Mouse (Mus musculus) brain, embryonic 14.5 days (tissue): ENCODE results near the gene Catsperg1. TPM values are rescaled to one million over a fixed set of nuclear protein-coding genes. Genes with fewer than 3 reads are reported as not detected.
A peak's percentile ranks its signal among the peaks of the same experiment; 100 is the strongest.

Experiments
- DNase-seq: peaks from one replicate; pipeline ENCODE4 v3.0.0-alpha.2; 2011; ENCODE audit warnings: low read depth
- CTCF ChIP-seq: fragments of 200-500 bp; IDR thresholded peaks from 2 replicates; pipeline ENCODE4 v1.5.1; 2012; ENCODE audit warnings: inconsistent platforms, mild to moderate bottlenecking, moderate library complexity, borderline replicate concordance; ENCODE audit not compliant: insufficient read depth, insufficient read length; ENCODE audit errors: extremely low read depth
- POLR2A ChIP-seq: fragments of 200-500 bp; IDR thresholded peaks from 2 replicates; pipeline ENCODE4 v1.6.1; 2012; ENCODE audit warnings: mild to moderate bottlenecking, inconsistent platforms, borderline replicate concordance; ENCODE audit not compliant: poor library complexity, insufficient read depth, insufficient read length, severe bottlenecking; ENCODE audit errors: extremely low read depth
- polyA plus RNA-seq: library from polyadenylated mRNA; depleted of rRNA; stranded (reverse); fragments of >200 nt; gene quantifications from 2 replicates; pipeline ENCODE4 v1.2.3, GENCODE M21; 2012

The Catsperg1 gene
- polyA plus RNA-seq, 1 experiment: 8.8 TPM

GRCm38 (mm10) chr7:29180077-29180853 is 33.6 kb downstream of the Catsperg1 start, which contains the start of gene Psmd8:
Psmd8 (minus strand) TSS chr7:29180701.
- TF ChIP-seq POLR2A: peak; percentile 84
- peak; percentile 26; the same call in 1 of the 2 replicates for TF ChIP-seq CTCF
- peak; percentile 99 for DNase-seq

DNA sequence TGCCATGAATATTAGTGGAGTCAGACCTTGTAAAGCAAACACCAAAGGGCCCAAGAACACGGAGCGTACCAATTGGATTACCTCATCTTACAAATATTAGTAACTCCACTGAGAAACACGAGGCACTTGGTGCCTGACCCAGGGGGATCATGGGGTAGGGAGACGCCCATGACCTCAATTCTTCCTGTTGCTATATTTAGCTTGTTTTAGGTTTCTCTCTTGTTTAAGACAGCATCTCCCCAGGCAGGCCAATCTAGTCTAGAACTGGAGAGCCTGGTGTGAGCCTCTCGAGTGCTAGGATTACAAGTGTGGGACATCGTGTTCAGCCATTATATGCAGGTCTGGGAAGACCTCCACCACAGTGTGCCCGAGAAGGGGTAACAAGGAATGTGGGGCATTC is 34.5 kb downstream of the Catsperg1 start:
- TF ChIP-seq POLR2A: no peak
- no peak for TF ChIP-seq CTCF
- DNase-seq: no peak

DNA sequence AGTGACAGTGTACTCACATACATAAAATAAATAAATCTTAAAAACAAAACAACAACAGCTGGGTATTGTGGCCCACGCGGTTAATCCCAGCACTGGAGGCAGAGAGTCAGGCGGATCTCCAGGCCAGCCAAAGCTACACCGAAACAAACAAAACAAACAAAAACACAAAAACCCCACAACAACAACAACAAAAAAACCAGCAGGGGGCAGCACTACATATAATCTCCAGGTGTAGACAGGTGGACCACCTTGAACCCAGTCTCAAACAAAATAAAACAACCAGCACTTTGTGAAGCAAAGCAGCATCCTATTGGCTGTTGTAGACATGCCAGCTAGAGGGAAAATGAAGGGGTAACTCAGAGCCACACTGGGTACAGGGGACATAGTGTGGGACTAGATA is 35.7 kb downstream of the Catsperg1 start:
- TF ChIP-seq CTCF: no peak
- no peak for TF ChIP-seq POLR2A
- DNase-seq: no peak

DNA sequence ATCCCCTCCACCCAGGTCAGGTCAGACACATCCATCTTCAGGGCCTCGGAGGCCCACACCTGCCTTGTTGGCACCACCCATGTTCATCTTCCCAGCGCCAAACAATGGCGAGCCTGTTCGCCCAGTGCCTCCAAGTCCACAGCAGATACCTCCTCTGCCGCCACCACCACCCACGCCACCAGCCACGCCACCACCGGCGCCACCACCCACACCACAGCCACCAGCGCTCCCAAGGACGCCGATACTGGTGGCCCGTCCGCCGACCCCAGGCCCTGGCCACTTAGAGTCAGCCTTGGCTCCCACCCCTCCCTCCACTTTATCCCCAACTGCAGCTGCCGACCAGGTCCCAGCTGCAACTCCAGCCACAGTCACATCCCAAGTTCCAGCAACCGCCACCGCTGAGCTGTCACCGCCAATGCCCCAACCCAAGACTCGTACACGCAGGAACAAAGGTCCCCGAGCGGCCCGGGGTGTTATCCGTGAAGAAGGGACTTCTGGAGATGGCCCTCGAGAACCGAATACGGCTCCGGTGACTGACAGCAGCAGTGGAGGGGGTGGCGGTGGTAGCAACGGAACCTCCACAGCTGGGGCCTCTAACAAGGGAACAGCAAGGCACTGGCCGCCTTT is 41.3 kb downstream of the Catsperg1 start:
- no peak for TF ChIP-seq POLR2A
- TF ChIP-seq CTCF: no peak
- DNase-seq: peak; percentile 10

DNA sequence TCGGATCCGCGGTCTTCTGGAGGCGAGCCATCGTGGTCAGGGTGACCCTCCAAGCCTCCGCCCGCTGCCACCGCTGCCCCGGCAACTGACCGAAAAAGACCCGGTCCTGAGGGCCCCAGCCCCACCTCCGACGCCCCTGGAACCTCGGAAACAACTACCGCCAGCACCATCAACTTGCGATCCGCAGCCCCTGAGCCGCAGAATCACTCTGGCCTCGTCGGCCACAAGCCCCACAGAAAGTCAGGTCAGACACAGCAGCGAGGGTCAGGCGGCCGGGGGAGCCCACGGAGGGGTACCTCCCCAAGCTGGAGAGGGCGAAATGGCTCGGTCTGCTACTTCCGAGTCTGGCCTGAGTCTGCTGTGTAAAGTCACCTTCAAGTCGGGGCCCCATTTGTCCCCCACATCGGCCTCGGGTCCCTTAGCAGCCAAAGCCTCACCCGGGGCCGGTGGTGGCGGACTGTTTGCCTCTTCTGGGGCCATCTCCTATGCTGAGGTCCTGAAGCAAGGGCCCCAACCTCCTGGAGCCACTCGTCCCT is 42.2 kb downstream of the Catsperg1 start:
- DNase-seq: peak; percentile 2
- TF ChIP-seq CTCF (no peak), POLR2A (no peak)

DNA sequence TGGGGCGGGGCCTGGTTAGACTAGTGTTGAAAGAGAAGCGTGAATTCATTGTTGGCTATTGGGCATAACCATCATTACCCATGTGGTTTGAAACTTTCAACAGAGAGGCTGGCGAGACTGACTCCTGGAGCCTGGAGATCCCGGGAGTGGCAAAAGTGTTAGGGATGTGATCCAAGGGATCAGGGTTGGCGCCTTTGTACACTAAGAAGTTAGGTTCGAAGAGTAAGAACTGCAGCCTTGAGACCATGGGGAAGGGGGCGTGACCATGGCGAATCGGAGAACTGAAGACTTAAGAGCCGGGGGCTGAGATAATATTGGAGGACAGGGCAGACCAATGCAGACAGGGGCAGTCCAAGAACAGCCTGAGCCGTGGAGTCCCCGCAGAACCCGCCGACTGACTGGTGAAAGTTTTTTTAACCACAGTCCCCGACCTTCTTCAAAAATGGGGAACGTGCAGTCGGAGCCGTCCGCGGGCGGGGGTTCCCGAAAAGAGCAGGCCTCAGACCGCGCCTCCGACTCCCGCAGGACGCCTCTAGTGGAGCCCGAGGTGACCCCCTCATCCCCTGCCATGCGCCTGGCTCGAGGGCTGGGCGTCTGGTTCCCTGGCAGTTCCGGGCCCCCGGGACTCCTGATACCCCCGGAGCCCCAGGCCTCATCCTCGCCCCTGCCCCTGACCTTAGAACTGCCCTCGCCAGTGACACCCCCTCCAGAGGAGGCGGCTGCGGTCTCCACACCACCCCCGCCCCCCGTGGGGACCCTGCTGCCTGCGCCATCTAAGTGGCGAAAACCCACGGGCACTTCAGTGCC is 42.9 kb downstream of the Catsperg1 start:
- no peak for TF ChIP-seq CTCF
- no peak for TF ChIP-seq POLR2A
- peak; percentile 32 for DNase-seq

- TF ChIP-seq CTCF (no peak), POLR2A (no peak)
Observed at GRCm38 (mm10) chr7:29170066-29170754, 43.6 kb downstream of the Catsperg1 start, which contains the start of the genes Ggn and Spred3. Ggn (plus strand) TSS chr7:29170210. Spred3 (minus strand) TSS chr7:29170411.

GRCm38 (mm10) chr7:29169231-29170065 is 44.4 kb downstream of the Catsperg1 start:
- TF ChIP-seq POLR2A (no peak), CTCF (no peak)
- DNase-seq: peak; percentile 94

More at GRCm38 (mm10) chr7:29170066-29170754, 43.6 kb downstream of the Catsperg1 start, which contains the start of the genes Ggn and Spred3:
- peak; percentile 75 for DNase-seq

DNA sequence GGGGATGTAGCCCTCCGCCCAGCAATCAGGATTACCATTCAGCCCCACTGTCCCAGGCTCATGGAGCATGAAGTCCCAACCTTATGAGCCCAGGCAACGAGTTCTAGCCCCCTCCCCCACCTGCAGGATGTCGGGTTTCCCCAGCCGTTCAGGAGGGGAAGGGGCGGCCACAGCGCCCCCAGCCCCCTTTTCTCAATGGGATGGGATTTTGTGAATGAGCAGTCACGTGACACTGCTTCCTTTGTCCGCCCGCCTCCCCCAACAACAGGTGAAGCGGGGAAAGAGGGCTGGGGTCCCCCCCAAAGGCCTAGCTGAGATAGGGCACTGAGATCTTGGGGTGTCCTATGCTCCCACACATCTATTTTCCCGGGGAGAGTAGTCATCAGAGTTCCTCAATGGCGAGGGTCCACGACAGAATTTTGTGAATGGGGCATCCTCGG is 45.0 kb downstream of the Catsperg1 start:
- no peak for TF ChIP-seq CTCF
- TF ChIP-seq POLR2A: no peak

More for the DNA sequence above, 45.0 kb downstream of the Catsperg1 start:
- peak; percentile 78 for DNase-seq
